Mouse (Mus musculus) megakaryocyte, embryonic 14.5 days (primary cell): ENCODE data around the gene Smurf2.

ENCODE experiments used
- FLI1 ChIP-seq: IDR thresholded peaks from 2 replicates; pipeline ENCODE4 v1.6.1; 2012; ENCODE audit warnings: low read length, inconsistent platforms, mixed read lengths
- GATA1 ChIP-seq: IDR thresholded peaks from 3 replicates; pipeline ENCODE4 v1.6.1; 2012; ENCODE audit warnings: mixed read lengths, low read length, inconsistent platforms, borderline replicate concordance

- TF ChIP-seq GATA1 (no peak), FLI1 (no peak)
Observed at GRCm38 (mm10) chr11:106907253-106907652, 13.3 kb downstream of the Smurf2 start.
